Mouse (Mus musculus) Muller cell, postnatal 12 days (primary cell): ENCODE measurements at regions not wholly inside any gene's neighbourhood (a gene's known extent, or its start where the extent isn't known, plus 50 kb on each side); places are given as distances from the start of the nearest gene placed in this dataset.
A peak's percentile ranks its signal among the peaks of the same experiment; 100 is the strongest.

Source experiments
- DNase-seq: peaks from one replicate; pipeline ENCODE4 v3.0.0-alpha.2; 2015; ENCODE audit errors: inconsistent ontology term

- DNase-seq: no peak
These were observed 53.4 kb downstream of the Rpl37a start for GRCm38 (mm10) chr1:72764522-72764921.

GRCm38 (mm10) chr1:72765046-72765810 lies 54.1 kb downstream of the Rpl37a start:
- peak; percentile 29 for DNase-seq

GRCm38 (mm10) chr1:72769428-72769827 lies 54.9 kb upstream of the Igfbp2 start:
- no peak for DNase-seq

- no peak for DNase-seq
These were observed 51.6 kb upstream of the Igfbp2 start for GRCm38 (mm10) chr1:72772708-72773107.

GRCm38 (mm10) chr1:72773234-72773633 lies 51.1 kb upstream of the Igfbp2 start:
- no peak for DNase-seq
